Mouse (Mus musculus): ENCODE measurements around the gene Etfrf1. TPM values are rescaled to one million over a fixed set of nuclear protein-coding genes. Genes with fewer than 3 reads are reported as not detected.

Etfrf1 gene
- total RNA-seq, 1 experiment from 2014 or later: 18.3 TPM

DNA sequence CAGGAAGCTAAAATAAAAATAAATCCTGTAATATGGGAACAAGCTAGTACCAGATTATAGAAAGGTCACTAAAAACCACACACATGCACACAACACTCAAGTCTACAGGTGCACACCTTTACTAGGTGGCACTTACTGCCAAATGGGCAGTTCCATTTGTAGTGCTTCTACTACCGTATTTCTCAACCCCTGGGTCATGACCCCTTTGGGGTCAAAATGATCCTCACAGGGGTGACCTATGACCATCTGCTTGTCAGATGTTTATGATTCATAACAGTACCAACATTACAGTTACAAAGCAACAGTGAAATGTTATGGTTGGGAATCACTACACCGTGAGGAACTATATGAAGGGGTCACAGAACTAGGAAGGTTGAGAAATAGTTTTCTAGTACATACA, 3.0 kb downstream of the Etfrf1 start:
- ATAC-seq (replicated peaks; ENCODE audit: insufficient number of reproducible peaks, low FRiP score, low TSS enrichment, poor library complexity, severe bottlenecking): no peak

DNA sequence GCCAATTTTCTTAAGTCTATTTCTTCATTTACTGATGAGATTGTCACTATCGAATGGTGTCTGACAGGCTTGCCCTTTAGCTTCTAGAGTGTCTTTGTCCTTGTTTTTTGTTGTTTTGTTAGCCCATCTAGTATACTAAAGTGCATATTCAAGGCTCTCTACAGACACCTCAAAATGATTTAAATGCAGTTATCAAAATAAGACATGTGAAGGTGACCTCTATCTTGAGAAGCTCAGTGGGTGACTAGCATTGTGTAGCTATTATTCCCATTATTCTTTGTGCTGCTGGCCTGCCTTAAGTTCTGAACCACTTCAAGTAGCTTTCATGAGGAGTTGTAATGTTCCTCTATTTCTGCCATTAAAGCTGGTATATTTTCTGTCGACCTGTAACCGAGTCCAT, 4.9 kb downstream of the Etfrf1 start:
- ATAC-seq (replicated peaks; ENCODE audit: insufficient number of reproducible peaks, low FRiP score, low TSS enrichment, poor library complexity, severe bottlenecking): no peak

DNA sequence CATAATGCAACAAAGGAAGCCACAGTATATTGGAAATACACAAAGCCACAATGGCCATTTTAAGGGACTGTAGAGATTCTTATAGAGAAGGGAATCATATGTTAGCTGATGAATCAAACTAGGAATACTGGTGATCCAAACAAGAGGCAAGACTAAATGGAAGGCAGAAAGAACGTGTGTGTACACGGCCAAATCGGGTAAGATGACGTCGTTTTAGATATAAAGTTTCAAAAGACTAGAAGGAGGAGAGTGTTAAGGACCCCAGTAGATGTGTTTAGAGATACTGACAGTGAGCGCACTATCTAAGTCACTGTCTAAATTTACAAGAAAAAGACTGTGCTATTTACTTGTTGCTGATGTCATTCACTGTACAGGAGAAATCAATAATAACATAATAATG, 13.3 kb downstream of the Etfrf1 start:
- ATAC-seq (replicated peaks; ENCODE audit: insufficient number of reproducible peaks, low FRiP score, low TSS enrichment, poor library complexity, severe bottlenecking): no peak

DNA sequence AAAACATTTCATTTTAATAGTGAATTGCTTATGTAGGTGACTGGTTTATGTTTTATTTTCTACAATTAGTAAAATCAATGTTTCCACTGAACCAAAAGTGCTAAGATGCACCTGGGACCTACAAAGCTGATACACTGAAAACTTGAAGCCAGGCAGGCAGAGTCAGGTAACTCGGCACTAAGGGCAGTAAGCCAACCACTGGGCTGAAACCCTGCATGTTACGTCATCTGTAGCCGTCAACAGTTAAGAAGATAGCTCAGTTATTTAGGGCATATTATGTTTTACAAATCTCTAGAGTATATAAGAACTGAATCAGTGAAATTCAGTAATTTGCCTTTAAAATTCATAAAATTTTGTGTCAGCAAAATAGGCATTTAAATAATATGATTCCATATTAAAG, 15.4 kb downstream of the Etfrf1 start:
- no peak for ATAC-seq (replicated peaks; ENCODE audit: insufficient number of reproducible peaks, low FRiP score, low TSS enrichment, poor library complexity, severe bottlenecking)

DNA sequence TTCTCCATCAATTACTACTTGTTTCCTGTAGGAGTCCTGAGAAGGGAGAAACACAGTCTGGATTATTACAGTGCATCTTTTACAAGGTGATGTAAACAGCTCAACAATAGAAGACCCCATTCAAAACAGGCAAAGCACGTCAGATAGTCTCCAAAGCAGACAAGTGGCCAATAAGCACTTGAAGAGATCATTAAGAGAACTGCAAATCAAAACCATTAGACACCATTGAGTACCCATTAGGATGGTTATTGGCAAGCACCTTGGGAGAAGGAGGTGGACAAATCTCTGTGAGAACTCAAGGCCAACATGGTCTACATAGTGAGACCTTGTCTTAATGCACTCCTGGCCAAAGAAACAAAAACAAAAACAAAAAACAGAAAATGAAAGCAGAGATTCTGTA, 23.5 kb downstream of the Etfrf1 start:
- no peak for ATAC-seq (replicated peaks; ENCODE audit: insufficient number of reproducible peaks, low FRiP score, low TSS enrichment, poor library complexity, severe bottlenecking)

DNA sequence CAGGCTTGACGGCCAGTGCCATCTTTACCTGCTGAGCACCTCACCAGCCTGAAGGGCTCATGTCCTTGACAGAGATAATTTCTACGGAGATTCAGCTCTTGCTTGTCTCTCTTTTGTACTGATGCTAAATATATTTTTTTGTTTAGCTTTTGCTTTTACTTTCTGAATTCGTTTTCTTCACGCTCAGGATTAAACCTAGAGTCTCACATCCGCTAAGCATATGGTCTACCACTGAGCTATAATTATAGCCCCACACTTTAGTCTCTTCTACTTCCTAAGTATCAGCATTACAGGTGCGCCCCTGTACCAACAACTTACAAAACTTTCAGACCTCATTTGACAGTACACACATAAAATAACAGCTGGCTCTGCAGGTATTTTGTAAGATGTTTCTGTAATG, 24.4 kb downstream of the Etfrf1 start:
- no peak for ATAC-seq (replicated peaks; ENCODE audit: insufficient number of reproducible peaks, low FRiP score, low TSS enrichment, poor library complexity, severe bottlenecking)

DNA sequence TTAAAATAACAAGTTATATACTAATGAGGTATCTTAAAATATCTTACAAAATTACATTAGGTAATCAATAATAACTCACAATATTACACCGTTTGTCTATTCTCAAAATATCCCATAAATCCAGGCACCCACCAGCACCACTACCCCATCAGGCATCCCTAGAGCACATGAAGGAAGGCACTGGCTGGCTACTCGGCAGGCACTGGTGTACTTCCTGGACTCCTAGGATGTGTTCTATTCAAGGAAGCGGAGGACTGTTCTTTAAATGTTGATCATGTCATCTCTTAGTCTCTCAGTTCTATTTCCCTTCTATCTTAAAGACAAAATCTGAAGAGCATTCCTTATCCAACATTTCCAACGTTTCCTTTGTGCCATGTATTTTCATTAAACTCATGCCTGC, 26.2 kb downstream of the Etfrf1 start:
- no peak for ATAC-seq (replicated peaks; ENCODE audit: insufficient number of reproducible peaks, low FRiP score, low TSS enrichment, poor library complexity, severe bottlenecking)

DNA sequence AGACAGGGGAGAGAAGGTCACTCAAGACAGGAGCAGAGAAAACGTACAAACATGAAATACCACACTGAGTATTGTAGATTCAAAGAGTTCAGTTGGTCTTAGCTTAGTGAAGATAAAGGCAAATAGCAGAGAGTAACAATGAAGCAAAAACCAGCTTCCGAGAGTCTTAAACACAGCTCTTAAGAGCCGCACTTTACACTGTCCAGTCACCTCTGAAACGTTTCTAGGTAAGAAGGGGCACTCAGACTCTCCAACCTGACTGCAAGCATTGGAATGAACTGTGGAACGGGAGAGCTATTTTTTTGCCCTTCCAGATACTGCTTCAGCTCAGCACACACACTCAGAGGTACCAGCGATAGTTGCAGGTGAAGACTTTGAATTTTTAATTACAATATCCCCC, 29.4 kb downstream of the Etfrf1 start:
- no peak for ATAC-seq (replicated peaks; ENCODE audit: insufficient number of reproducible peaks, low FRiP score, low TSS enrichment, poor library complexity, severe bottlenecking)

DNA sequence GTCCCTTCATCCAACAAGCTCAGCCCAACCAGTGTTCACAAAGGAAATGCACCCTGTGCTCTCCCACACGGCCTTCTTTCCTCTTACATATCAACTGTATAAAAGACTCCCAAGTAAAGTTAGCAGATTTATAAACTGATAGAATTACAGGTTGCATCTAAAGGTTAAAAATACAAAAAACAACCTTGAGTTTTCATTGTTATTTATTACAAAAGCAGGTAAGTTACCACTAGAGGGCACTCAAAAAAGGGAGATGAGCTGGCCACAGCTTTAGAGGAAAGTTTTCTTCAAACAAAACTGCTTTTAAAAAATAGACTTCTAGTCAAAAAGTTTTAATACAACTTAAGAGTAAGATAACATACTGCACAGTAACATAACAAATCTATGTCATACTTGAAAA, 31.6 kb downstream of the Etfrf1 start:
- ATAC-seq (replicated peaks; ENCODE audit: insufficient number of reproducible peaks, low FRiP score, low TSS enrichment, poor library complexity, severe bottlenecking): no peak

DNA sequence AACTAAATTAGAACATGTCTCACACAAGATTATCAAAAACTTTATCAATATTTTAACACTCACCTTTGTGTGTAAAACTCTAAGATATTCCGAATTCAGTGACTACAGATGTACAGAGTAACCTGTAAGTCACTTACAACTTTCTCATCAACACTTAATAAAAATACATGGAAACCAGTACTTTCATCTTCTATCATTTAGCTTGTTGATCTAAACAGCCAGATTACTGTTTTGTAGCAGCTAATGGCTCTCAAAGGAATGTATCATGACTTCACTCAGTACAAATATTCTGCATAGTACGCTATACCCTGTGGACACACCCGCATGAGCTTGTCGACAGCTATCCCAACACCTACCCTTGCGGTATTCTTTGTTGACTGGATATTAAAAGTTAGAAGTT, 35.9 kb downstream of the Etfrf1 start:
- ATAC-seq (replicated peaks; ENCODE audit: insufficient number of reproducible peaks, low FRiP score, low TSS enrichment, poor library complexity, severe bottlenecking): no peak

DNA sequence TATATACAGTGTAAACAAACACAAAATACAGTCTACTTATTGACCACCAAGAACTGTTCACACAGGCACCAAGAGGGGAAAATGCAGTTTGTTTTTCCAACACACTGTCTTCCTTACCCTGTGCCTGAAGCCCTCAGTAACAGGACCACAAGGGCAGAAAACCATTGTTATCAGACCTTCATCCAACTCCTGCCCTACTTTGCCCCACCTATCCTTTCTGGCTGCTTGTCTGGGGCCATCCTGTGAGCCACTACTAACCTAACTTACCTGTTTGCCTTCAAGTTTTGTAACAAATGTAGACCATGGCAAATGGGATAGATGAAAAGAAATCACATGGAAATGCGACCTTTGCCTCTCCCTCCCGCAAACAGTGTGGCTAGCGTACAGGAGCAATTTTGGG, 37.0 kb downstream of the Etfrf1 start:
- ATAC-seq (replicated peaks; ENCODE audit: insufficient number of reproducible peaks, low FRiP score, low TSS enrichment, poor library complexity, severe bottlenecking): no peak

DNA sequence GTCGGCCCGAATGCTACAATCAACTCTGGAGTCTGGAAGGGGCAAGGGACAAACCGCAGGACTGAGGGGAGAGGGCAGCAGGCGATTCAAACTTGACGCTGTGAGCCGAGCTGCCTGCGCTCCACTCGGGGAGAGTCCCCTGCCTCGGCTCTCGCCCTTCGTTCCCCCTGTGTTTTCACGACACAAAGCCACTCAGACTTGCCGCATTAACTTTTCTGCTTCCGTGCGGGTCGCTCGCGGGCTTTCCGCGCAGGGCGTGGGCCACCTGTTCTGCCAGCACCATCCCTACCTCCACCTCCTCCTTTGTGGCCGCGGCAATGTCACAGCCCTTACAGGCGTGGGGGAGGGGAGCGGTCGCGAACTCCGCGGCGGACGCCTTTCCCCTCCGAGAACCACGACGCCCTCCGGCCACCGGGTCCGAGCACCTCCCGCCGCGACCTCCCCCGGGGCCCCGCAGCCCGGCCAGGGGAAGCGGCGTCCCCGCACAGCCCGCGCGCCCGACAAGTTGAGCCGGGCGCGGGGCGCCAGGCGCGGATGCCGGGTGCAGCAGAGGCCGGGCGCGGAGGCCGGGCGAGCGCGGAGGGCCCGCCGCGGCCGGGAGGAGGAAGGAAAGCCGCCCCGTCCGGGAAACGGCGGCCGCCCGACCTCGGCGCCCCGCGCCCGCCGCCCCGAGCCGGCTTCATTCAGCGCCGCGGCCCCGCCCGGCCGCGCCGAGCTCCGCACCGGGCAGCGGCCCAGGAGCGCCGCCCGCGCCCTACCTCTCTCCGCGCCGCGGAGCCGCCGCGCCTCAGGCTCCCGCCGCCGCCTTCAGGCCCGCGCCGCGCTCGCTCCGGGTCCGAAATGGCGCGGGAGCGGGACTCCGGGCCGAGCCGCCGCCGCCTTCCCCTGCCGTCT, 38.6 kb downstream of the Etfrf1 start:
- ATAC-seq (replicated peaks; ENCODE audit: insufficient number of reproducible peaks, low FRiP score, low TSS enrichment, poor library complexity, severe bottlenecking): peak; percentile 46

DNA sequence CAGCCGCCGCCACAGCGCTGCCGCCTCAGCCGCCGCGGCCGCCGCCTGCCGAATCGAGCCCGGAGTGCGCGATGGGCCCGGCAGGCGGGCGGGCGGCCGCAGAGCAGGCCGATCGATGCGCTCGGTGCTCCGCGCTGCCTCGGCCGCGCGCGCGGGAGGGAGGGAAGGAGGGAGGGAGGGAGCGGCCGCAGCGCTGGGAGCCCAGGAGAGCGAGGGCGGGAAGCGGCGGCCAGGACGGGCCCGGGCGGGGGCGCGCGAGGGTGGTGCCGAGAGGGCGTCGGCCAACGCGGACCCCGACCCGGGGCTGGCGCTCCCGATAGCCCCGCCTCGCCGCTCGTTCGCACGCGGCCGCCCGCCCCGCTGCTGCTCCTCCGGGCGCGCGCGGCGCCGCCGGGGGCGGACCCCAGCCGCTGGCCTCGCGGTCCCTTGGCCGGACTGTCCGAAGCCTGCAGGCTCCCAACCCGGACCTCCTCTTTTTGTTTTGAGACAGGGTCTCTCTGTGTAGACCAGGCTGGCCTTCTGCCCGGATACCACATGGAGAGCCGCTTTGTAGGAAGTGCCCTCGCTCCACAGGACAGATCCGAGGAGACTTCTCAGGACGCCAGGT, 39.4 kb downstream of the Etfrf1 start, which contains the start of gene Kras:
Gene Kras (minus strand): TSS at position 55 of the 607 bp plus-strand sequence.
- ATAC-seq (replicated peaks; ENCODE audit: insufficient number of reproducible peaks, low FRiP score, low TSS enrichment, poor library complexity, severe bottlenecking): peak; percentile 56

DNA sequence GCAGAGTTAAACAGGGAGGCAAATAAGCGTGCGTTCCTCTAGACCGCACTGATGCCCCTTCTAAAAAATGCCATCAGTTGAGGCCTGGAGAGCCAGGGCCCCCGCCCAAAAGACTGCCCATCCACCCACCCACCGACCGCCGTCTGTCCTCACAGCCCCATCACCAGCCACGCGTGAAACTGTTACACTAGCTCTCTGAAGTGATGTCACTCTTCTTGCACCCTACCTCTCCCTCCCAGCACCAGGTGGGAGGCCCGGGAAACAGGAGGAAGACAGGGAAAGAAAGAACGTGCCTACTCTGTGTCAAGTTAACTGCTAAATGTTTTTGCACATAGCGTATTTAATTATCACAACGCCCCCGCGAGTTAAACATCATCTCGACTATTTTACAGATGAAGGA, 39.9 kb downstream of the Etfrf1 start:
- ATAC-seq (replicated peaks; ENCODE audit: insufficient number of reproducible peaks, low FRiP score, low TSS enrichment, poor library complexity, severe bottlenecking): peak; percentile 37; the same call in 1 of the 2 replicates

DNA sequence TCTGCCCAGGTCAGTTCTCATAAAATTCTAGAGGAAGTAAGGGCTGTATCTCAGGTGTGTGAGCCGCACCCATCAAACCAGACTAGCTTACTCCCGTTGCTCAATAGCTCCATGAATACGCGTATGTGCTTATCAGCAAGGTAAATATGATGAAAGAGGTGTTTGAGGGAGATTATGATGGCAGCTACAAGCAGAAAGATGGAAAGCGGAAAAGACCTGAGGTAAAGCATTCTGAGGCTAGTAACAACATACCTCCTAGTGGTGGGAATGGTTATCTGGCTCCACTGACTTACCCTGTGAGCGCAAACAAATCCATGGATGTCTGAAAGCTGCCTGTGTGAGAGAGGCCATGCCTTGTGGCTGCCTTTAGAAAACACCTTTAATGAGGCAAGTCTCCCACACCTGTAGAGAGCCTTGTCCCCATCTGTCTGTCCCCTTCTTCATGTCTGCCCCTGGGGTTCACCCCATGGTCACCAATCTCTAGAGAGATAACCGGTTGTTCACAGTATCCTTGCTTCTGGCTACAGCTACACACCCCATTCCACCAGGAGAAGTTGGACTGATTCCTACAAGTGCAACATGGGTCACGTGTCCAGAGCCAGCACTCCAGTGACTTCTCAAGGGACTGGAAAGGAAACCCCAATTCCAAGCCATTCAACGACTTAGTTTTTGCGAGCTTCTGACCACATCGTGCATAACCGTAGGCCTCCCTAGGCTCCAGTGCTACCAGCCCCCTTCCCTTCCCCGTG, 45.2 kb downstream of the Etfrf1 start:
- ATAC-seq (replicated peaks; ENCODE audit: insufficient number of reproducible peaks, low FRiP score, low TSS enrichment, poor library complexity, severe bottlenecking): no peak

DNA sequence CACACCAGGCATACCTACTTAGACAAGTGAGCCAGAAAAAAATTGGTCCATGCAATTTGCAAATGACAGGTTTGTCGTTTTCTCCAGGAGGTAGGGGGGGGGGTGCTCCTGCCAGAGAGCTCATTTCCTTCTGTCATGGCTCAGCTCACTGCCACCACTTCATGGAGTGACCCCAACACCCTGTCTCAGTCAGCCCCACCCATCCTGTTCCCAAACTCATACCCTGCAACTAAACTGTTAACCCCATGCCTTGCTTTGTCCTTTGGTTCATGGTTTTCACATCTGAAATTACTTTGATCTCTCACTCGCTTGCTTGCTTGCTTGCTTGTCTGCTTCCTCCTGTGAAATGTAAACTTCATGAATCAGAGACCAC, 45.8 kb downstream of the Etfrf1 start:
- no peak for ATAC-seq (replicated peaks; ENCODE audit: insufficient number of reproducible peaks, low FRiP score, low TSS enrichment, poor library complexity, severe bottlenecking)

DNA sequence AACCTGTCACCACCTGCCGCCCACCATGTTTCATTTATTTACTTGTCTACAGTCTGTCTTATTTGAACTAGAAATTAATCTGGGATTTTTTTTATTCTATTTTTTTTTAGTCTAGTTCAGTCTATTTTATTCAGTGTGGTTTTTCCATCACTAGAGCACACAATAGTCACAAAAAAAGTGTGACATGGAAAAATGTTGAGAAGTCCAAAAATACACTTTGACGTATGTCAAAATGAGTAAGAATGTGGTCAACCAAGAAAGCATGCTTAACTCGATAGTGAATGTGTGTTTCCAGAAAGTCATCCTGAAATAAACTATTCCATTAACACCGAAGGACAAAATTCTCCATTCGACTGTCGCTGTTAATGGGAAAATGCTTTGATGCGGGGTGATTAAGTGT, 51.4 kb downstream of the Etfrf1 start:
- no peak for ATAC-seq (replicated peaks; ENCODE audit: insufficient number of reproducible peaks, low FRiP score, low TSS enrichment, poor library complexity, severe bottlenecking)
